Mouse (Mus musculus): Measurements from ENCODE around the gene Rufy2.

DNA sequence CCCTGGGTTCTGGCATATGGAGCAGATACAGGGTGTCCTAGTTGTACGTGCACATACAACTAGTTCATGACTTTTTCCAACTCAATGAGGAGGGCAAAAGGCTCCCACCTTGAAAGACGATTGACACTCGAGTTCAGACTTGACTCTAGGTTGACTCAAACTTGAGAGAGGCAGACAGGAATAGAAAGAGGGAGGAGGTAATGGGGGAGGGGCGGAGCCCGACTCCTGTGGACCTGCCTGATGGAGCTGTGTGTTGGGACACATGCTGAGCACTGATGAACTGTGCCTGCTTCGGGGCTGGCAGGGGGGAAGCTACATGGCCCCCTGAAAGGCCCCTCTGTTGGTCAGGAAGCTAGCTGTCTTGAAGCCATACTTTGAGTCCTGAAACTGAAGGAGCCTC, 73.0 kb downstream of the Rufy2 start:
- TF ChIP-seq IRF4 (IDR thresholded peaks at IDR 0.05; ENCODE audit: low read depth, low read length) (no peak), EP300 (IDR thresholded peaks at IDR 0.05; ENCODE audit: low read length) (no peak), MEF2A (IDR thresholded peaks at IDR 0.05; ENCODE audit: borderline replicate concordance, low read depth, low read length) (no peak), MAFK (IDR thresholded peaks at IDR 0.05; ENCODE audit: insufficient replicate concordance, low read length) (no peak), MXI1 (IDR thresholded peaks at IDR 0.05; ENCODE audit: low read depth, low read length) (no peak), MAZ (IDR thresholded peaks at IDR 0.05; ENCODE audit: low read depth, low read length) (no peak), E2F4 (IDR thresholded peaks at IDR 0.05; ENCODE audit: insufficient replicate concordance, low read depth, low read length) (no peak)
